Mouse (Mus musculus) kidney, postnatal 36 days (tissue): ENCODE data around the gene Cnga3.
A peak's percentile ranks its signal among the peaks of the same experiment; 100 is the strongest.

ENCODE experiments used
- DNase-seq, 2 experiments: peaks; one replicate each; pipeline ENCODE4 v3.0.0; 2021 to 2022; ENCODE audit warnings: mixed read lengths in 2 of 2

The Cnga3 gene

DNA sequence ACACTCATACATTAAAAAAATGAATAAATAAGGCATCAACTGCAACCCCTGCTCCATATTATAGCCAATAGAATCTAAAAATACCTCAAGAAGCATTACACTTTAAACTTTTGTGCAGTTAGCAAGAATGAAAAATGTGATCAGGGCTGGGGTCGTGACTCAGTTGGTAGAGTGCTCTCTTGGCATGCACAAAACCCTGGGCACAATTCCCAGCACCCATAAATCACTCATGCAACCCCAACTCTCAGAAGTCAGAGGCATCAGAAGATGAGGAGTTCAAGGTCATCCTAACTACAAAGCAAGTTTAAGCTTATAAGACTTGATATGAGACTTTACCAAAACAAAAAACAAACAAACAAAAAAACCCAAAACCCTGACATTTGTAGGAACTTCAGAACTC is 73.5 kb downstream of the Cnga3 start:
- DNase-seq: no peak

DNA sequence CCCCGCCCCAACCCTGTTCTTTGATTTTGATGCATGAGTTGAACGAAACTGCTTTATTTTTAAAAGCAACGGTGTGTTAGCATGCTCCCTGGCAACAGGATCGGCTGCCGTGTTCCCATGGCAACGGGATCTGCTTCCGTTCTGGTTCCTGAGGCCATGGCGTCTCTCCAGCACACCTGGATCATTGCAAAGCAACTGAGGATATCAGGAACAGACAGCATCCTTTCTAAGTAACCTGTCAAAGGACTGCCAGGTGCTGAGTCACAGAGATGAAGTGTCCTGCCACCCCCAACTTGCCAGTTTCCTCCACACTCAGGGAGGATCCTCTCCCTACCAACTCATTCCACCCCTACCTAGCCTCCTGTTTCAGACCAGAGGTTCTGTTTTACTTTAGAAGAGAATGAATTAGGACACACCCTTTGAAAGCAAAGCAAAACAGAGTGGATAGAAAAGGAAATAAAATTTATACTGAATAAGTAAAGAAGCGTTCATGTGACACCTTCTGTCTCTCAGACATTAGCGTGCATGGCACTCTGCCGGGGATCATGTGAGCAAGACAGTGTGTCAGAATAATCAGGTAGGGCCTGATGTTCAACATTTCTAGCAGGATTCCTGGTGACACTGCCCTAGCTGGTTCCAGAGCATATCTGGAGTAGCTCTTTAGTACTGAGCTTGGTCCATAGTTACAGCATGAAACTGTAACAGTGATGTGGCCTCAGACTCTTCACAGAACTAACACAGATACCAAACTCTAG is 74.1 kb downstream of the Cnga3 start:
- no peak for DNase-seq

DNA sequence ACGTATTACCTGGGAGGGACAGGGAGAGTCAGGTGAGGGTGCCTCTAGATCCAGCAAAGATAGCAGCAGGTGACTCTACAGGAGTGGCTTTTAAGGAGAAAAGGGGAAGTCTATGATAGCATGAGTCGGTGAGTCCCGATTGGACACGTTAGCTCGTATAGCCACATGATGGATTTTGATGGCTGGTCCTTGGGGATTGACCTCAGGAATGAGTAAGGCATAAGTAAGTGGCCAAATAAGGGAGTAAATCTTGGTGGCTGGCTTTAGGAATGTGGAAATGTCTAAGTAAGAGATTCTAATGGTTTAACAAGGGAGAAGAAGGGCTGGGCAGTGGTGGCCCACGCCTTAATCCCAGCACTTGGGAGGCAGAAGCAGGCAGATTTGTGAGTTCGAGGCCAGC is 74.7 kb downstream of the Cnga3 start:
- no peak for DNase-seq

GRCm38 (mm10) chr1:37296414-37296813 is 82.2 kb downstream of the Cnga3 start:
- DNase-seq: no peak

GRCm38 (mm10) chr1:37298904-37299303 is 84.7 kb downstream of the Cnga3 start:
- no peak for DNase-seq

DNA sequence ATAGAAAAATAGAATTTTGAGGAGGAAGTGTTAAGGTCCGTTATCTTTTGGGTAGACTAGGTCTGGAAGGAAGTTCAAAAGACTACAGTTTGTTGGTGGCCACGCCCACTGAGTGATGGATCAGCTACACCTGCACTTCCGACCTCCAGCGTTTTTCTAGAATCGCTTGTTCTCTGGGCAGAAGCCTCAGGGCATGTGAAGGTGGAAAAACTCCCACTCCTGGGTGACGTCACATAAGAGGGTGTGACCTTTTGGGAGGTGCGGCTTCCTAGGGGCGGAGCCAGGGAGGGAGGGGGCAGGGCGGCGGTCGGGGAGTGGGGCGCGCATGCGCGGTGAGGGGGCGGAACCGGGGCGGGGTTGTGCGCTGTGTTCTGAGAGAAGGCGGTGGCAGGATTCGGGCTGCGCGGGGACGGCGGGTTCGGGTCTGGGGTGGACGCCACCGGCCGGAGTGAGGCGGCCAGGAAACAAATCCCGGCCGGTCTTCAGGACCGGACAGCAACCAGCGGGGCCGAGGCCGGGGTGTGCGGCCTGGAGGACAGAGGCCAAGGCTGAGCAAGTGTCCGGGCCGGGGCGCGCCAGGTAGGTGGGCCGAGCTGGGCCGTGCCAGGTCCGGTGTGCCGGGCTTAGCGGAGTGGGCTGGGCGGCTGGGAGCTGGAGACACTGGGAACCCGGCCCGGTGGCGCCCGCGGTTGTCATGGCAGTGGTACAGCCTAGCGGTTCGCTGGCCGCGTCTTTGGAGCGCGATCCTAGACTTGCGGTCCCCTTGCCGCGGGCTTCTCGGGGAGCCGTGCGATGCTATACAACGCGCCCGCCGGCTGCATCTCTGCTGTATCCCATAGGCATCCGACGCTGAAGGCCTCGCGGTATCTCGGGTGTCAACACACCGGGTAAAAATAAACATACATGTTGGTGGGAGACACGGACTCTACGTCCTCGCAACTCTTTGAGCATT is 85.6 kb downstream of the Cnga3 start, which contains the start of gene Inpp4a:
Gene Inpp4a, plus strand, starts transcription at position 326 of the 952 bp plus-strand sequence.
- peak; percentile 93 to 98 for DNase-seq

DNA sequence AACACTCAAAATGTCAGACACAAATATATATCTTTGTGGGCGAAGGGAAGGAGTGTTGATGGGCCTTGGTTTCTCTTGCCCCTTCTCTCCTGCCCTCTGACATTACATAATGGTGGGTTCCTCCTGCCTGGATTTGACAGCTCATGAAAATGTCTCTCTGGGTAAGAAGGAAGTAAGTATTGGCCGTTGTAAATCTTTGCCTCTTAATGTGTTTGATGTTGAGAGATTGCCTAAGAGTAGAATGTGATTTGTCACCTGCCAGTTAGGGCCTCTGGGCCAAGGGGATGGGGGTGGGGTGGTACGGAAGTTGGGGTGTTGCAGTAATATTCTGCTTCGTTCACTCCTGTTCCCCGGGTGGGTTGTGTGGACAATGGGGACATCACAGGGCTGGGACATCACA is 86.4 kb downstream of the Cnga3 start:
- no peak for DNase-seq

DNA sequence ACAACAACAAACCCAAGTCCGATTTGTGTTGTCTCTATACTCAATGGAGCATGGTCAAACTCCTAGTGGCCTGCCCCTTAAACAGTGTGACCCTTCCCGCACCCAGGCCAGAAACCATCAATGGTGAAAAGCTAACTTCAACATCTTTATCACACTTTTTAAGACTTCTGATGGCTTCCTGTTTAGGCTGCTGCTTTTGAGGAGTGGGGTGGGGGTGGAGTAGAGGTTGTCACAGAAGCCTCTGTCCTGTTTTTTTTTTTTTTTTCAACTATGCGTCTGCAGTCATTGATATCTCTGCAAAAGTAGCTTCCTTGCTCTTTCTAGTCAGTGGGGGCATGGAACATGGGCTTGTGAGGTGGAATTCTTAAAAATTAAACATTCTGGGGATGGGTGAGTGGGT is 88.6 kb downstream of the Cnga3 start:
- no peak for DNase-seq

DNA sequence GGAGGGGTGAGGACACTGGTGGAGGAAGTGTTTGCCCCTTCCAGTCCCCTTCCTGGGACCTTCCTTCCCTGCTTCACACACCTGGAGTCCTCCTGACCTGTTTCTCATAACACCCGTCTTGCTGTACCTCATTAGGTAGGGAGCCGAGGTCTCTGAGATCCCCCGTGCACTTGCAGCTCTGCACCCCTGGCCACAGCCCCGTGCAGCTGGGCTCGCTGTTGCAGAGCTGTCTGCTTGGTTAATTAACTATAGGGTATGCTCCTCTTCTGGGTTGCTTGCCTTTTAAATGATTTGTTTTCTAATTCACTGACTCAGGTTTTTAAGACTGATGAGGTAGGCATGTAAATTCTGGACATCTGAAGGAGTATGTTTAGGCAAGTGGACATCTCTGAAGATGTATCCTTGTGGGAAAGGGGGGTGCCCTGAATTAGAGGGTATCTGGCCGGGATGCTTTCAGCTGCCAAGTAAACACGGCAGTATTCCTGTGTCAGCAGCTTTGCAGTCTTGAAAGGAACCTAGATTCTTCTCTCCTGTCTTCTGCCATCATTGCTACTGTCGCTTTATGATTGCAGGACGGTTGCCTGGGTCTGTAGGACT is 91.6 kb downstream of the Cnga3 start:
- no peak for DNase-seq

- no peak for DNase-seq
Measured at GRCm38 (mm10) chr1:37307586-37307985, 93.4 kb downstream of the Cnga3 start.

DNA sequence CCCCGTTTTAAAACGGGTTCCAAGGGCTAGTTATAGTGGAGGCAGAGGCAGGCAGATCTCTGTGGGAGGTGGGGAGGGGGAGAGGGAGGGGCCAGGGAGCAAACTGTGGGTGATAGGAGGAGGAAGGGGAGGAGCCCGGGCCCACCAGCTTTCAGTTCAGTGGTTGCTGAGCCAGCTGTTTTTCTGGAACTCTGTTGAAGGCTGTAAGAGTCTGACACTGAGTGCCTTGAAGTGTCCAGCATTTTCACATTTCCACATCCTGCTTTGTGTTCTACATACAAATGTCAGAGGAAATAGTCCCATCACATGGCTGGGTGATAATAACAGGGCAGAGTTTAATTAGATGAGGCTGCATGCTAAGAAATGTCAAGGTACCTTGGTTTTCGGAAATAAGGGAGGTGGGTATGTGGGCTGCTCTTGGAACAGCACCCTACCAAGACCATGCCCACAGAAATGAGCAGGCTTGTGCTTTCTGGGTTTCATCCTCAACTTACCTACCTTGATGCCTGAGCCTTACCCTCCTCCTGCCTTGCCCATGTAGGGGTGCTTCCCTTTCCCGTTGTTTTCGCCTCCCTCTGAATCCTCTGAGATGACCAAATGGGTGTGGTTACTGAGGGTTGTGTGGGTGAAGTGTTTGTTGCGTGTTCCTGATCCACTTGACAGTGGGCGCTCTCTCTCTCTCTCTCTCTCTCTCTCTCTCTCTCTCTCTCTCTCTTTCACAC is 93.9 kb downstream of the Cnga3 start:
- DNase-seq: no peak

DNA sequence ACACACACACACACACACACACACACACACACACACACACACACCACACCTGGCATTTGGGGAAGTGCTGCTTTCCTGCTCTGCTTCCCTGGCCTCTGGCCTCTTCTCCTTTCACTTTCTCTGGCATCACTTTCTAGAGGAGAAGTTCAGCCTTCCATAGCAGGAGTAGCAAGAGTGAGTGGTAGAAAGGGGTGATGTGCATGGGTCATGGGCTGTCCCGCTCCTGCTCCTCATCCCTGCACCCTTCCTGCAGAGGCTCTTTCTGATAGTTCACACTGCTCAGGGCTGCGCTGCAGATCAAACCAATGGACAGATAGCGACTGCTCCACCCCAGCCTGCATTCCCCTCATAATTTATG is 94.5 kb downstream of the Cnga3 start:
- DNase-seq: no peak

GRCm38 (mm10) chr1:37309939-37310515 is 95.8 kb downstream of the Cnga3 start:
- no peak for DNase-seq
